Mouse (Mus musculus): ENCODE data around the gene Strn3.

DNA sequence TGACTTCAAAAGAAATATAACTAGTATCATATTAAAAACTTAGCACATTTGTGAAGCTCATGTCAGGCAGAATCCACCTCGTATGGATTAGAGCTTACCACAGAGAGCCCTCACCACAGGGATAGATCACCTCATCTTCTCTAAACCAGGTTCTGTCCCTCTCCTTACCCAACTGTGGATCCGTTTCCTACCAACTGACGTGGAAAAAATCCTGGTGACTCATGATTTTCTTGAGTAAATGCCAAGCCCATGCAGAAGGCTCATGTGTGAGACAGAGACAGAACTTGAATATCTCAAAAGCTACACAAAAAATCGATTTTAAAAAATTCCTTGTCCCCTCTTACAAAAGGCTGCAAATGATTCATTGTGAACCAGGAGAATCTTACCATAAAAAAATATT is 85.6 kb downstream of the Strn3 start:
- TF ChIP-seq POLR2A (IDR thresholded peaks at IDR 0.05; ENCODE audit: borderline replicate concordance, insufficient read depth, low read length) (no peak), CTCF (IDR thresholded peaks at IDR 0.05; ENCODE audit: borderline replicate concordance, insufficient read depth, low read depth, low read length) (no peak)

Data from cerebellum, adult 2 months (tissue).